Mouse (Mus musculus) thymus, adult 2 months (tissue): ENCODE results near the gene Lrrc75b. TPM values are rescaled to one million over a fixed set of nuclear protein-coding genes. Genes with fewer than 3 reads are reported as not detected.

ENCODE experiments used
- DNase-seq: peaks from one replicate; pipeline ENCODE4 v3.0.0; 2021
- H3K27ac ChIP-seq: fragments of 200-500 bp; 2 replicates; pipeline ENCODE4 v1.5.1; 2012; ENCODE audit warnings: low read length, control low read depth; ENCODE audit not compliant: control insufficient read depth, insufficient read depth
- H3K27me3 ChIP-seq: fragments of 200-500 bp; 2 replicates; pipeline ENCODE4 v1.6.1; 2012; ENCODE audit warnings: mild to moderate bottlenecking, low read length, moderate library complexity, mixed read lengths; ENCODE audit not compliant: control insufficient read depth, insufficient read depth
- H3K36me3 ChIP-seq: fragments of 200-500 bp; 2 replicates; pipeline ENCODE4 v1.6.1; 2012; ENCODE audit warnings: mild to moderate bottlenecking, low read length, moderate library complexity; ENCODE audit not compliant: control insufficient read depth, insufficient read depth
- H3K4me1 ChIP-seq: fragments of 200-500 bp; replicated peaks from 2 replicates; pipeline ENCODE4 v1.6.1; 2012; ENCODE audit warnings: low read length; ENCODE audit not compliant: control insufficient read depth, insufficient read depth
- H3K4me3 ChIP-seq: fragments of 200-500 bp; 2 replicates; pipeline ENCODE4 v1.5.1; 2012; ENCODE audit warnings: mild to moderate bottlenecking, low read length, control low read depth, moderate library complexity; ENCODE audit not compliant: control insufficient read depth, insufficient read depth
- CTCF ChIP-seq: fragments of 200-500 bp; IDR thresholded peaks from 2 replicates; pipeline ENCODE4 v1.5.1; 2012; ENCODE audit warnings: mild to moderate bottlenecking, control low read depth, low read length, moderate library complexity, borderline replicate concordance; ENCODE audit not compliant: control insufficient read depth, poor library complexity, insufficient read depth; ENCODE audit errors: extremely low read depth
- POLR2A ChIP-seq: fragments of 200-500 bp; IDR thresholded peaks from 2 replicates; pipeline ENCODE4 v1.6.1; 2012; ENCODE audit warnings: mild to moderate bottlenecking, low read length, control low read depth, moderate library complexity; ENCODE audit not compliant: control insufficient read depth, poor library complexity, insufficient read depth; ENCODE audit errors: extremely low read depth
- WGBS: fragments of 180-500 bp; shearing (Covaris S2); methylation state at CpG from one replicate; pipeline ENCODE4 v1.1.7; 2018; 5-methylcytosine and 5-hydroxymethylcytosine counted together
- polyA plus RNA-seq: library from polyadenylated mRNA; depleted of rRNA; stranded (reverse); fragments of >200 nt; gene quantifications from 2 replicates; pipeline ENCODE4 v1.2.3, GENCODE M21; 2012

Lrrc75b gene
- polyA plus RNA-seq, 1 experiment = 1.8 TPM

DNA sequence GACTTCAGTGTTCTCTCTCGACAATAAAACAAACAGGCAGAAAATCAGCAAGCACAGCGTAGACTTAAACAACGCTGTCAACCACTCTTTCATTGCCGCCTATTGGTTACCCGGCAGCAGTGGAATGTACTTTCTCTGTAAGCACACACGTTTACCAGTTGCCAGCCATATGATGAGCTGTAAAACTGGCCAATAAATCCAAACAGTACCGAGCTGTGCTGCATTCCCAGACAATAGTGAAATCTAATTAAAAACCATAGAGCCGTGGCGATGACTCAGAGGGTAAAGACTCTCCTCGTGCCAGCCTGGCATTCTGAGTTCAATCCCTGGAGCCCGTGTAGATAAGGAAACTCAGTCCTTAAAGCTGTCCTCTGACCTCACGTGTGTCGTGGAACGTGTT, 11.6 kb downstream of the Lrrc75b start:
- no peak overlapping the region for H3K27ac ChIP-seq
- 88% methylated on average over 14 of the region's 14 CpGs for WGBS
- H3K4me3 ChIP-seq = no peak overlapping the region
- H3K27me3 ChIP-seq = no peaks in the 10 kb centered on the region
- TF ChIP-seq POLR2A (no peak), CTCF (no peak)
- no peaks in the 10 kb centered on the region for H3K4me1 ChIP-seq
- DNase-seq = no peak
- no peaks in the 10 kb centered on the region for H3K36me3 ChIP-seq

DNA sequence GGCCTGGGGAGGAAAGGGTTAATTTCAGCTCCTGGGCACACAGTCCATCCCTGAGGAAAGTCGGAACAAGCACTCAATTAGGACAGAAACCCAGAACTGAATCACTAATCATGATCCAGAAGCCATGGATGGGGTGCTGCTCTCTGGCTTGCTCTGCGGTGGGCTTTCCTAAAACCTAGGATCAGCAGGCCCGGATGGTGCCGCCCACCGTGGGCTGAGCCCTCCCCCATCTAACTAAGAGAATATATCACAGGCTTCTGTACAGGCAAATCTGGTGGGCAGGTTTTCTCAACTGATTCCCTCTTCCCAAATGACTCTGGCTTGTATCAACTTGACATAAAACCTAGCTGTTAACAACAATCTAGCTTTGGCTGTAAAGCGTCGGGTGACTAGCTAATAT, 12.2 kb downstream of the Lrrc75b start:
- no peak overlapping the region for H3K27ac ChIP-seq
- TF ChIP-seq CTCF (no peak), POLR2A (no peak)
- no peaks in the 10 kb centered on the region for H3K27me3 ChIP-seq
- H3K4me3 ChIP-seq = no peak overlapping the region
- WGBS = 89% methylated on average over 7 of the region's 7 CpGs
- H3K36me3 ChIP-seq = no peaks in the 10 kb centered on the region
- H3K4me1 ChIP-seq = no peaks in the 10 kb centered on the region
- no peak for DNase-seq

DNA sequence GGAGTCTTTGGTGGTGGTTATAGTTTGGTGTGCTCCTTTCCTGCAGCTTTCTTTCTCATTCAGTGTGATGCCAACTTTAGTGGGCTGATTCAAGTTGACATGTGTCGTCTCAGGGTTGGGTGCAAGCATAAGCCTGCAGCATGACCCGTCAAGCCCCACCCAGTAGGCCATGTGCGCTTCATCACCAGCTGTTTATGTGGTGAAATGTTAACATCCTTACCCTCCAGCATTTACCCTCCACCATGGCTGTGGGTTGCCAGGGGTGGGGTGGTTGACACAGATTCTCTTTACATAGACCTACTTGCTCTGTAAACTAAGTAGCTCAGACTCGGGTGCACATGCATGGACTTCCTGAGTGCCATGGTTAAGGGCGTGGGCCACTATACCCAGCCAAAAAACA, 24.0 kb downstream of the Lrrc75b start:
- peak overlapping the region; percentile 52; the same call in 1 of the 2 replicates for H3K27ac ChIP-seq
- H3K4me1 ChIP-seq = peaks cover 18% of the 10 kb centered on the region
- WGBS = 65% methylated on average over 5 of the region's 5 CpGs
- DNase-seq = no peak
- TF ChIP-seq POLR2A (no peak), CTCF (no peak)
- H3K4me3 ChIP-seq = no peak overlapping the region
- H3K27me3 ChIP-seq = no peaks in the 10 kb centered on the region
- H3K36me3 ChIP-seq = peaks cover 22% of the 10 kb centered on the region

DNA sequence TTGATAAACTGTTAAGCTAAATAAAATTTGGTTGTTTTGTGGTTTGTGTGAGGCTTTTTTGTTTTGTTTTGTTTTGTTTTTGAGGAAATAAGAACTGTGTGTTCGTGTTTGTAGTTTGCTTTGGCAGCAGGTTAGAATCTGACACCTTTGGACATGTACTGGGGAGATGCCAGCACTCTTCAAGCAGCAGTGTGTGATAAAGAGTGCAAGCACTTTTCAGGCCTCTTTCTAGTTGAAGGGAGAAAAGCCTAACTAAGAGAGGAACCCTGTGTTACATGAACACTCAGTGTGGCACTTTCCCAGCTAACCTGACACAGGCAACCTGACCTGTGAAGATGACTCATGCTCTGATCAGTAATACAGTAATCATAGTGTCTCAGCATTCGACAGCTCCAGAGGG, 24.7 kb downstream of the Lrrc75b start:
- H3K4me3 ChIP-seq = no peak overlapping the region
- H3K27me3 ChIP-seq = no peaks in the 10 kb centered on the region
- WGBS = 80% methylated on average over 2 of the region's 2 CpGs
- peaks cover 23% of the 10 kb centered on the region for H3K4me1 ChIP-seq
- TF ChIP-seq POLR2A (no peak), CTCF (no peak)
- H3K27ac ChIP-seq = no peak overlapping the region
- H3K36me3 ChIP-seq = peaks cover 22% of the 10 kb centered on the region
- DNase-seq = no peak

DNA sequence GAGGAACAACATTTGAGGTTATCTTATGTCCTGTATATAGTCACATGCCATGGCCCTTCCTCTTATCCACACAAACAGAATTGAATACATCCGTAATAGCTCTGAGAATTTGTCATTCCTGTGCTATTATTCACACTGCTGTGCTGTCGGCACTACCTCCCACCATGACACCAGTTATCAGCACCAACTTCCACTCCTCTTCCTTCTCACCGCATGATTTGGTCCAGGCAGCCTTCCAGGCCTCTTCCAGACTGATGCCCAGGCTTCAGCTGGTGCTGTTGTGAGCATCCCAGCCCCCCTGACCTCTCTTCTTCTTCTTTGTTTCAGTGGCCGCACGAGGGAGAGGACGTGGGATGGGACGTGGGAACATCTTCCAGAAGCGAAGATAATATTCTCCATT, 25.2 kb downstream of the Lrrc75b start:
- H3K27me3 ChIP-seq = no peaks in the 10 kb centered on the region
- H3K4me3 ChIP-seq = no peak overlapping the region
- DNase-seq = no peak
- no peak overlapping the region for H3K27ac ChIP-seq
- no peak for TF ChIP-seq POLR2A
- no peak for TF ChIP-seq CTCF
- WGBS = 94% methylated on average over 8 of the region's 8 CpGs
- peaks cover 22% of the 10 kb centered on the region for H3K36me3 ChIP-seq
- H3K4me1 ChIP-seq = peaks cover 27% of the 10 kb centered on the region

DNA sequence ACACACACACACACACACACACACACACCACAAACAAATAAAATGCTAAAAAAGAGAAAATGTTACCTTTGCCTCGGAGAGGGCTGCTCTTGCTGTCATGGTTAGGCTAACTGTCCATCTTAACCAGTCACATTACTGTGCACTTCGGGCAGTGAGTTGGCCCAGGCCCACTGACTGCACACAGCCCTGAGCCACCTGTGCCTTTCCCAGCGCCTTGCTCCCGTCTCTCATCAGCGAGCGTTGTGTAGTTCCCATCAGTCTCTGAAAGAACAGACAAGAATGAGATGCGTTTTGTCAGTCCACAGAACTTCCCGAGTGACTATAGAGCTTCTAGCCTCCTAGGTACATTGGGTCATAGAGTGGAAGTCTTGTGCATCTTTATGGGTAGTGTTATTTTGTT, 25.9 kb downstream of the Lrrc75b start:
- DNase-seq = no peak
- Histone ChIP-seq H3K4me3 (no peak overlapping the region), H3K27me3 (no peaks in the 10 kb centered on the region), H3K36me3 (peaks cover 22% of the 10 kb centered on the region), H3K4me1 (peaks cover 30% of the 10 kb centered on the region), H3K27ac (no peak overlapping the region)
- WGBS = 97% methylated on average over 8 of the region's 8 CpGs
- no peak for TF ChIP-seq POLR2A
- TF ChIP-seq CTCF = no peak

DNA sequence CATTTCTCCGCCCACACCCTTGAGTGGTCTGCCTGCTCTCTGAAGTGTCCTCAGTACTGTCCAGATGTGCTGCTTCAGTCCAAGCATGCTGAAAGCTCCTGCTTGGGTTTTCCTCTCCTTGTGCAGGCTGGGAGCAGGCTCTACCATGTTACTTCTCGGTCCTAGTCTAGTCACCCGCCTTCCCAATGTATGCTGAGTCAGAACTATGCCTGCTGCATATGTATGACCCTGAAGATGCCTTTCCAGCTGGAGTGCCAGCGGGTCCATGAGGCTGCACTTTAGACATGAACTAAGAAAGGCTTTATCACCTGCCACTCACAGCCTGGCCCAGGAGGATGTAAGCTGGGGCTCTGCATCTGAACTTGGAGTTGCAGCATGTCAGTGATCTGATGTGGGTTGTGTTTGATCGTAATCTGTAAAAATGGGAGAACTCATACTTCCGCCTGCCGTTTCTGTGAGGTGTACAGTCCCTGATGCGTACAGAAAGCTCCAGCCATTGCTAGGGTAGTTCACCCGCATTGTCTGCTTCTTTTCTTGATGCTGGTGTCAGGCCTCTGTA, 28.5 kb downstream of the Lrrc75b start:
- 28% methylated on average over 9 of the region's 9 CpGs for WGBS
- no peak for TF ChIP-seq CTCF
- no peak for TF ChIP-seq POLR2A
- Histone ChIP-seq H3K27me3 (no peaks in the 10 kb centered on the region), H3K36me3 (peaks cover 22% of the 10 kb centered on the region), H3K4me3 (no peak overlapping the region), H3K4me1 (peaks cover 30% of the 10 kb centered on the region), H3K27ac (peak overlapping the region; percentile 82)
- DNase-seq = peak; percentile 43
